Mouse (Mus musculus) bone marrow, adult 2 months (tissue): ENCODE data around the gene Smyd5. TPM values are rescaled to one million over a fixed set of nuclear protein-coding genes. Genes with fewer than 3 reads are reported as not detected.

Experiments used
- H3K27ac ChIP-seq: fragments of 200-500 bp; 2 replicates; pipeline ENCODE4 v1.5.1; 2012; ENCODE audit warnings: low read depth, mild to moderate bottlenecking, control low read depth, inconsistent platforms, low read length; ENCODE audit not compliant: control insufficient read depth, poor library complexity, insufficient read depth
- H3K4me1 ChIP-seq: fragments of 200-500 bp; 2 replicates; pipeline ENCODE4 v1.6.1; 2011; ENCODE audit warnings: low read length; ENCODE audit not compliant: control insufficient read depth, insufficient read depth
- H3K4me3 ChIP-seq: fragments of 200-500 bp; replicated peaks from 2 replicates; pipeline ENCODE3; 2011; ENCODE audit warnings: mild to moderate bottlenecking, low read depth, low read length, control low read depth; ENCODE audit not compliant: control insufficient read depth
- CTCF ChIP-seq: fragments of 200-500 bp; IDR thresholded peaks from 2 replicates; pipeline ENCODE4 v1.5.1; 2011; ENCODE audit warnings: low read length, control low read depth; ENCODE audit not compliant: control insufficient read depth, insufficient read depth
- POLR2A ChIP-seq: fragments of 200-500 bp; IDR thresholded peaks from 2 replicates; pipeline ENCODE4 v1.6.1; 2011; ENCODE audit warnings: low read depth, mild to moderate bottlenecking, control low read depth, low read length, borderline replicate concordance; ENCODE audit not compliant: control insufficient read depth
- WGBS: fragments of 180-500 bp; shearing (Covaris S2); methylation state at CpG from one replicate; pipeline ENCODE4 v1.1.7; 2018; 5-methylcytosine and 5-hydroxymethylcytosine counted together
- polyA plus RNA-seq: library from polyadenylated mRNA; stranded (reverse); fragments of >200 nt; gene quantifications from 2 replicates; pipeline ENCODE4 v1.2.4, GENCODE M21; 2011; ENCODE audit warnings: low replicate concordance; ENCODE audit not compliant: missing spikeins, insufficient read depth, insufficient read length

Smyd5 gene
- polyA plus RNA-seq, 1 experiment: 7.3 TPM

DNA sequence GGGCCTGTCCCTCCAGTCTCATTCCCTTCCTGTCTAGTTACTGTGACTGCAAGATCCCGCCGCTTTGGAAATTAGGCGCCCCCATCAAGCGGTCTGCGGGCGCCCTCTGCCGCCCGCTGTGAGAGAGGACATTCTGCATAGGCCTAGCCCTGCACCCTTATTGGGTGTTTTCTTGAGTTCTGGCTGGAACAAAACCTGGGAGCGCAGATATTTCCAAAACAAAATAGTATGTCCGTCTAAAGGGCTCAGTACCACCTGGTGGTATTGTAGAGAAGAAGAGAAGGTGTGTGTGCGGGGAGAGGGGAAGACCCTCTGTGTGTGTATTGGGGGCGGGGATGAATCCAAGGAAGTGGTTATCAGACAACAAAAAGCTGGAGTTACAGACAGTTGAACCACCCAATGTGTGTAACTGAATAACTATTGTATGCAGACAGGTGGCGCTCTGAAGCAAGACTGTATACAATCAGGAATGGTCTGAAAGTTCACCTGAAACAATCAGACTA, 21.0 kb upstream of the Smyd5 start:
- 15% methylated on average over 13 of the region's 13 CpGs for WGBS
- H3K27ac ChIP-seq: no peak overlapping the region
- TF ChIP-seq POLR2A: no peak
- peak; percentile 50; the same call in 1 of the 2 replicates for TF ChIP-seq CTCF
- no peak overlapping the region for H3K4me3 ChIP-seq
- H3K4me1 ChIP-seq: no peaks in the 10 kb centered on the region

DNA sequence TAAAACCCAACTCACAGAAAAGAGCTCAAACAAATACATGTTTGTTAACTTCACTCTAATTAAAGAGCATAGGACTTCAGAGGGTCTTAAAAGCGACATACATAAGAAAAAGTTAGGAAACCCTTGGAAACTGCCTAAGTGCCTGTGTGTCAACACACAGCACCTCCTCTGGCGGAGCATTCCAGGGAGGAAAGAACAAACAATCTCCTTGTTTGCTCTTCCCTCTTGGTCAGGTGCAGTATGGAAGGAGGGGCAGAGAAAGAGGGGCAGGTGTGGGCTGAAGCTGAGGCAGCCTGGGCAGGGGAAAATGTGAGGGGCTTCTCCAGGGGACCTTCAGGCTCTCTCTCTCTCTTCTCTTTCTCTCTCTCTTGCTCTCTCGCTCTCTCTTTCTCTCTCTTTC, 16.0 kb upstream of the Smyd5 start:
- Histone ChIP-seq H3K4me3 (no peak overlapping the region), H3K27ac (no peak overlapping the region), H3K4me1 (no peaks in the 10 kb centered on the region)
- no peak for TF ChIP-seq POLR2A
- TF ChIP-seq CTCF: no peak
- WGBS: 55% methylated on average over 3 of the region's 3 CpGs

DNA sequence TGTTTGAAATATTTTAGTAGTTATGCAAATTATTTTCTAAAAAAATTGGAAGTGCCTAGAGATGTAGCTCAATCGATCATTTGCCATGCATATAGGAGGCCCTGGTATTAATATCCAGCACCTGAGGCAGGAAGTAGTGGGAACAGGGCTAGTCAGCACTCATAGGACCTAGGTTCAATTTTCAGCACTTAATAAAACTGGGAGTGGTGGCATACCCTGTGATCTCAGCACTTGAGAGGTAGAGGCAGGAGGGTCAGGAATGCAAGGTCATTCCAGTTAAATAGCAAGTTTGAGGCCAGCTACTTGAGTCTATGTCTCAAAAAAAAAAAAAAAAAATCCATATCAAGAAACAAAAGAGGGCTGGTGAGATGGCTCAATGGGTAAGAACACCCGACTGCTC, 12.6 kb upstream of the Smyd5 start:
- 71% methylated on average over 2 of the region's 2 CpGs for WGBS
- H3K4me3 ChIP-seq: no peak overlapping the region
- H3K27ac ChIP-seq: no peak overlapping the region
- H3K4me1 ChIP-seq: no peaks in the 10 kb centered on the region
- TF ChIP-seq POLR2A: no peak
- no peak for TF ChIP-seq CTCF

DNA sequence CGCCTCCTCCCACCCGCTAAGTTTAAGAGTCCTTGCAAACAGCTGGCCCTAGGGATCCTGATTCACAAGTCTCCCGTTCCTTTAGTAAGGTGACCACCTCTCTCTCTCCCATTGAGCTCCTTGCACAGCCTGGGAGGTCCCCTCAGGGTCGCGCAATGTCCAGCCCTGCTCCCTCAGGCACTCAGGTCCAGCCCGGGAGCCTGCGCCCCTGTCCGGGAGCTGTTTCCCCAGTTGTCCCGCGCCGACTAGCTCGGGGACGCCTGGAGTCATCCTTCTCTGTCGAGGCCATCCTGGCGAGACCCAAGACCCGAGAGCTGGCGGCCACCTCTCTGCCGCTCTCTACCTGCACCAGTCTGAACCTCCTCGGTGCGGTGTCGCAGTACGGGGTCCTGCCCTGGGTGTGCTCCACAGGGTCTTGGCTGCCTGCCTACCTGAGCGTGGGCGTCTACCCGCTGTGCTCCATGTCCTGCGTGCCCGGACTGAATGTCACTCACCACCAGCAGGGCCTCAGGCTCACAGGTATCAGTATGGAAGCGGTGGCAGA, 7.9 kb upstream of the Smyd5 start, which contains the start of gene Noto:
Noto (plus strand) TSS at position 51 of the 544 bp plus-strand sequence.
- no peak within 1 kb of the TSS for H3K4me3 ChIP-seq
- H3K4me1 ChIP-seq: no peaks in the 10 kb centered on the region
- WGBS: 46% methylated on average over 28 of the region's 28 CpGs
- TF ChIP-seq POLR2A (no peak), CTCF (no peak)
- no peak within 1 kb of the TSS for H3K27ac ChIP-seq

DNA sequence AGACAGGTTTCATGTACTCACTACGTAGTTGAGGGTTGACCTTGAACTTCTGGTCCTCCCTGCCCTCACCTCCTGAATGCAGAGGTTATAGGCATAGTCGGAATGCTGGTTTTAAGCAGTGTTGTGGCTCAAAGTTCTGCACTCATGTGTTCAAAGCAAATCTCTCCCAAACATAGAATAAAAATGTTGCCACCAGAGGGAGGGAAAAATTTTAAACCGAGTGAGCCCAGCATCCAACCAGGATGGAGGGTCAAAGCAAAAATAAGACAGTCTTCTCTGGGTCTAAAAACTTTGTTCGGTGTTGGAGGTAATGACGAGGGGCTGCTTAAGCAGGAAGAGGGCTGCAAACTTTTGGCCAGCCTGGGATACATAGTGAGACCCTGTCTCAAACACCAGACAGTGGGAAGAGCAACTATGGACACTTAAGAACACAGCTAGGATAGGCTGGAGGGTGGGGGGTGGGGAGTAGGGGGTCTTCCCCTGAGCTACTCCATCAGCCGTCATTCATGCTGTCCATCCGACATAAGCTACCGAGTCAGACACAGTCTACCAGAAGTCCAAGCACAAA, 431 bp upstream of the Smyd5 start:
- Histone ChIP-seq H3K4me1 (no peaks in the 10 kb centered on the region; the same call in 1 of the 2 replicates), H3K27ac (no peak overlapping the region), H3K4me3 (peak overlapping the region; percentile 84)
- WGBS: 49% methylated on average over 8 of the region's 8 CpGs
- no peak for TF ChIP-seq POLR2A
- no peak for TF ChIP-seq CTCF

DNA sequence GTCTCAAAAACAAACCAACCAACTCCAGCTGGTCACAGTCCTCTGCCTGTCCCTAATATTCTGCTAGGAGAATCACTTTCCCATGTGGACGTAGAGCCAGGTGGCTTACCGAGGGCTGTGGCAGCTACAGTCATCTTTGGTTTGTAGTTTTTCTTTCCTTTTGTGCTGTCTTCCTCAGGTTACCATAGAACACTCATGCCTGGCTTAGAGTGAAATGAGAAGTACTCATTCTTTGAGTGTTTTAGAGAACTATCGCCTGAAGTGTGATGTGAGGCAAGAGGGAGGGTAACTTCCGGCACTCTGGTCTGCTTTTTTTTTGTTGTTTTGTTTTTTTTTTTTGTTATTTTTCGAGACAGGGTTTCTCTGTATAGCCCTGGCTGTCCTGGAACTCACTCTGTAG, 2.1 kb downstream of the Smyd5 start:
- 24% methylated on average over 5 of the region's 5 CpGs for WGBS
- H3K4me1 ChIP-seq: peaks cover 1% of the 10 kb centered on the region; the same call in 1 of the 2 replicates
- H3K4me3 ChIP-seq: peak overlapping the region; percentile 63
- H3K27ac ChIP-seq: peak overlapping the region; percentile 89
- no peak for TF ChIP-seq POLR2A
- no peak for TF ChIP-seq CTCF

DNA sequence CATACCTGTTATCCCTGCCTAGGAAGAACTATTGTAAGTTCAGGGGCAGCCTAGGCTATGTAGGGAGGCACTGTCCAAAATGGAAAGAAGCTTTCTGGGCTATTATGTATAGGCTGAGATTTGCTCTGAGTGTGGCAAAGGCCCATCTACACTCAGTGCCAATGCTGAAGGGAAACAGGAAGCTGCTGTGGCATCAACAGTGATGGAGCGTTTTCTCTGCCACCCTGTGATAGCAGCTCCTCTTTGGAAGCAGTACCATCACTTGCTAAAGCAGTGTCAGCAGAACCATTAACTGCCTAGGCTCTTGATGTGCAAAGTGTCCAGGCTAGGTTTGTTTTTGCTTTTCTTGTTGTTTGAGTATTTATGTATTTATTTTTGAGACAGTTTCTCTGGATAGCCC, 4.4 kb downstream of the Smyd5 start:
- Histone ChIP-seq H3K4me3 (no peak overlapping the region), H3K27ac (no peak overlapping the region; the same call in 1 of the 2 replicates), H3K4me1 (peaks cover 1% of the 10 kb centered on the region; the same call in 1 of the 2 replicates)
- TF ChIP-seq CTCF: no peak
- TF ChIP-seq POLR2A: no peak
- 17% methylated on average over 1 of the region's 1 CpGs for WGBS

DNA sequence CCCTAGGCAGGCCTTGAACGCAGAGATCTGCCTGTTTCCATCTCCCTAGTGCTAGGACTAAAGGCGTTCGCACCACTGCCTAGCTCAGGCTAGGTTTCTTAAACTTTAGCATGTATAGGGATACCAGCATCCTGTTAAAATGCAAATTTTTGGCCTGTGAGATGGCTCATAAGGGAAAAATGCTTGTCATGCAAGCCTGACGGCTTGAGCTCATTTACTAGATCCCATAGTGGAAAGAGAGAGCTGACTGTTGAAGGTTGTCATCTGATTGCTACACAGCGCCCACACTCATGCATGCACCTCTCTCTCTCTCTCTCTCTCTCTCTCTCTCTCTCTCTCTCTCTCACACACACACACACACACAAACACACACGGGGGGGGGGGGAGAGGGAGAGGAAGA, 4.8 kb downstream of the Smyd5 start:
- WGBS: 70% methylated on average over 6 of the region's 6 CpGs

More for the DNA sequence above, 4.8 kb downstream of the Smyd5 start:
- TF ChIP-seq POLR2A (no peak), CTCF (no peak)
- Histone ChIP-seq H3K4me1 (peaks cover 1% of the 10 kb centered on the region; the same call in 1 of the 2 replicates), H3K4me3 (no peak overlapping the region), H3K27ac (no peak overlapping the region; the same call in 1 of the 2 replicates)
